Mouse (Mus musculus) adipocyte (in vitro differentiated cells): ENCODE results near the gene Gm20765.
"Not testable (repeated sequence)": the region's sequence is repeated elsewhere in the genome, so short reads cannot be mapped to it uniquely, and the experiment has no call there.

Experiments
- DNase-seq: peaks from one replicate; pipeline ENCODE4 v3.0.0-alpha.2; 2016; ENCODE audit warnings: low spot score

The Gm20765 gene

DNA sequence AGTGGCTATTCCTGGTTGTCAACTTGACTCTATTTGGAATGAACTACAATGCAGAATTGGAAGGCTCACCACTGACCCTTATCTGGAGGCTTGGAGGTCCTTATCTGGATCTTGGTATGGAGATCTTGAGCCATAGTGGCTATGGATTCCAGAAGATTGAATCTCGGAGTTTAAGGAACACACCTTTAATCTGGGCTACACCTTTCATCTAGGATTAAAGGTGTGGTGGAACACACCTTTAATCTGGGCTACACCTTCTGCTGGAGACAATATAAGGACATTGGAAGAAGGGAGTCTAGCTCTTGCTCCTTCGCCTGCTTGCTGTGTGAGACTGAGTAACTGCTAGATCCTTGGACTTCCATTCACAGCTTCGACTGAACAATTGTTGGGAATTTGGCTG lies at the start of gene Gm20765:
TSS of gene Gm20765 (plus strand) at position 301 of the 400 bp plus-strand sequence.
- not testable (repeated sequence) for DNase-seq

DNA sequence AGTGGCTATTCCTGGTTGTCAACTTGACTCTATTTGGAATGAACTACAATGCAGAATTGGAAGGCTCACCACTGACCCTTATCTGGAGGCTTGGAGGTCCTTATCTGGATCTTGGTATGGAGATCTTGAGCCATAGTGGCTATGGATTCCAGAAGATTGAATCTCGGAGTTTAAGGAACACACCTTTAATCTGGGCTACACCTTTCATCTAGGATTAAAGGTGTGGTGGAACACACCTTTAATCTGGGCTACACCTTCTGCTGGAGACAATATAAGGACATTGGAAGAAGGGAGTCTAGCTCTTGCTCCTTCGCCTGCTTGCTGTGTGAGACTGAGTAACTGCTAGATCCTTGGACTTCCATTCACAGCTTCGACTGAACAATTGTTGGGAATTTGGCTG lies 42.6 kb upstream of the Gm20765 start, which contains the start of gene Gm21293:
TSS of gene Gm21293 (plus strand) at position 301 of the 400 bp plus-strand sequence.
- DNase-seq = not testable (repeated sequence)

DNA sequence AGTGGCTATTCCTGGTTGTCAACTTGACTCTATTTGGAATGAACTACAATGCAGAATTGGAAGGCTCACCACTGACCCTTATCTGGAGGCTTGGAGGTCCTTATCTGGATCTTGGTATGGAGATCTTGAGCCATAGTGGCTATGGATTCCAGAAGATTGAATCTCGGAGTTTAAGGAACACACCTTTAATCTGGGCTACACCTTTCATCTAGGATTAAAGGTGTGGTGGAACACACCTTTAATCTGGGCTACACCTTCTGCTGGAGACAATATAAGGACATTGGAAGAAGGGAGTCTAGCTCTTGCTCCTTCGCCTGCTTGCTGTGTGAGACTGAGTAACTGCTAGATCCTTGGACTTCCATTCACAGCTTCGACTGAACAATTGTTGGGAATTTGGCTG lies 34.1 kb upstream of the Gm20765 start, which contains the start of gene Gm6763:
TSS of gene Gm6763 (plus strand) at position 301 of the 400 bp plus-strand sequence.
- DNase-seq = not testable (repeated sequence)

DNA sequence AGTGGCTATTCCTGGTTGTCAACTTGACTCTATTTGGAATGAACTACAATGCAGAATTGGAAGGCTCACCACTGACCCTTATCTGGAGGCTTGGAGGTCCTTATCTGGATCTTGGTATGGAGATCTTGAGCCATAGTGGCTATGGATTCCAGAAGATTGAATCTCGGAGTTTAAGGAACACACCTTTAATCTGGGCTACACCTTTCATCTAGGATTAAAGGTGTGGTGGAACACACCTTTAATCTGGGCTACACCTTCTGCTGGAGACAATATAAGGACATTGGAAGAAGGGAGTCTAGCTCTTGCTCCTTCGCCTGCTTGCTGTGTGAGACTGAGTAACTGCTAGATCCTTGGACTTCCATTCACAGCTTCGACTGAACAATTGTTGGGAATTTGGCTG lies 25.6 kb upstream of the Gm20765 start, which contains the start of gene Gm8764:
TSS of gene Gm8764 (plus strand) at position 301 of the 400 bp plus-strand sequence.
- not testable (repeated sequence) for DNase-seq

DNA sequence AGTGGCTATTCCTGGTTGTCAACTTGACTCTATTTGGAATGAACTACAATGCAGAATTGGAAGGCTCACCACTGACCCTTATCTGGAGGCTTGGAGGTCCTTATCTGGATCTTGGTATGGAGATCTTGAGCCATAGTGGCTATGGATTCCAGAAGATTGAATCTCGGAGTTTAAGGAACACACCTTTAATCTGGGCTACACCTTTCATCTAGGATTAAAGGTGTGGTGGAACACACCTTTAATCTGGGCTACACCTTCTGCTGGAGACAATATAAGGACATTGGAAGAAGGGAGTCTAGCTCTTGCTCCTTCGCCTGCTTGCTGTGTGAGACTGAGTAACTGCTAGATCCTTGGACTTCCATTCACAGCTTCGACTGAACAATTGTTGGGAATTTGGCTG lies 17.1 kb upstream of the Gm20765 start, which contains the start of gene Gm21304:
TSS of gene Gm21304 (plus strand) at position 301 of the 400 bp plus-strand sequence.
- DNase-seq = not testable (repeated sequence)

DNA sequence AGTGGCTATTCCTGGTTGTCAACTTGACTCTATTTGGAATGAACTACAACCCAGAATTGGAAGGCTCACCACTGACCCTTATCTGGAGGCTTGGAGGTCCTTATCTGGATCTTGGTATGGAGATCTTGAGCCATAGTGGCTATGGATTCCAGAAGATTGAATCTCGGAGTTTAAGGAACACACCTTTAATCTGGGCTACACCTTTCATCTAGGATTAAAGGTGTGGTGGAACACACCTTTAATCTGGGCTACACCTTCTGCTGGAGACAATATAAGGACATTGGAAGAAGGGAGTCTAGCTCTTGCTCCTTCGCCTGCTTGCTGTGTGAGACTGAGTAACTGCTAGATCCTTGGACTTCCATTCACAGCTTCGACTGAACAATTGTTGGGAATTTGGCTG lies 8.6 kb upstream of the Gm20765 start, which contains the start of gene Gm21312:
TSS of gene Gm21312 (plus strand) at position 301 of the 400 bp plus-strand sequence.
- not testable (repeated sequence) for DNase-seq

DNA sequence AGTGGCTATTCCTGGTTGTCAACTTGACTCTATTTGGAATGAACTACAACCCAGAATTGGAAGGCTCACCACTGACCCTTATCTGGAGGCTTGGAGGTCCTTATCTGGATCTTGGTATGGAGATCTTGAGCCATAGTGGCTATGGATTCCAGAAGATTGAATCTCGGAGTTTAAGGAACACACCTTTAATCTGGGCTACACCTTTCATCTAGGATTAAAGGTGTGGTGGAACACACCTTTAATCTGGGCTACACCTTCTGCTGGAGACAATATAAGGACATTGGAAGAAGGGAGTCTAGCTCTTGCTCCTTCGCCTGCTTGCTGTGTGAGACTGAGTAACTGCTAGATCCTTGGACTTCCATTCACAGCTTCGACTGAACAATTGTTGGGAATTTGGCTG lies 8.4 kb downstream of the Gm20765 start, which contains the start of gene Gm4340:
TSS of gene Gm4340 (plus strand) at position 301 of the 400 bp plus-strand sequence.
- not testable (repeated sequence) for DNase-seq

DNA sequence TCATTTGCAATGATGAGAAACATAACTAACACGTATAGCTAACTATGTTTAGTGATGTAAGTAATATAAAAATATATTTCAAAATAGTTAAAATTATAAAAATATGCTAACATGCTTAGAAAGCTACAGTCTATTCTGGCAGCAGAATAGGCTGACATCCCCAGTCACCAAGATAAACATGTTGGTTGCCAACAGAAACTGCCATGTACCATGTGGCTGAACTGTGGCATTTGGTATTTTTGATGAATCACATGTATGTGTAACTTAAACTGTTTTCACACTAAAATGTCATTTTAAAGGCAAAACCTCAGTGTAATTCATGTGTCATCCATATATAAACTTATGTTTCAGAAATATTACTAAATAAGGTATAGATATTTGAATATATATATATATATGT lies 24.3 kb downstream of the Gm20765 start:
- DNase-seq = no peak

DNA sequence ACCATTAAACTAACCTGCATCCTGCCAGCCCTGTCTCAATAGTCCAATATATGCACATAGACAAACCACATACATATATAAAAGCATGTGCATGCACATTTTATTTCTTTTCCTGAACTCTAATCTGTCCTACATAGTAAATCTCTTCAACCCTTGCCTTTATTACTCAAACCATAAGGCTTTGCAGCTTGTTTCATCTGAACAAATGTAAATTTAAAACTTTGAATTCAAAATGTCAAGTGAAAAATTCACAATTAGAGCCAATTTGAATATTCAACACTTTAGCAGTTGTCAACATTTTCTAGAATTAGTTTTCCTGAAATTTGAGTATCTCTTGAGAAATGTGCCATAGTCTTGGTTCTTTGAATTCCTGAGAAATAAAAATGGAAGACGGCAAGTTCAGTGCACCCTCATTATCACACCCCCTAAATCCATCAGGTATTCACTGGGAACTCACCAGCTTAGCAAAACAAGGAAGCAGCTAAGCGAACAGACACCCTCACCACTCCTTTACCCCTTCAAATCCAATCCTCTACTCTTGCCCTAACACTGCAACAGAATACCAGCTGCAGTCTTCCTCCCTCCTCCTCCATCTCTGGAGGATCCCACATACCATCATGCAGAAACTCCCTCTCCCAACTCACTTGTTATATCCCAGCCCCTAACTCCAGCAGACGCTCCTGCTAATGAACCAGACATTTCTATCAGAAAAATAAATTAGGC lies 25.1 kb downstream of the Gm20765 start:
- no peak for DNase-seq

DNA sequence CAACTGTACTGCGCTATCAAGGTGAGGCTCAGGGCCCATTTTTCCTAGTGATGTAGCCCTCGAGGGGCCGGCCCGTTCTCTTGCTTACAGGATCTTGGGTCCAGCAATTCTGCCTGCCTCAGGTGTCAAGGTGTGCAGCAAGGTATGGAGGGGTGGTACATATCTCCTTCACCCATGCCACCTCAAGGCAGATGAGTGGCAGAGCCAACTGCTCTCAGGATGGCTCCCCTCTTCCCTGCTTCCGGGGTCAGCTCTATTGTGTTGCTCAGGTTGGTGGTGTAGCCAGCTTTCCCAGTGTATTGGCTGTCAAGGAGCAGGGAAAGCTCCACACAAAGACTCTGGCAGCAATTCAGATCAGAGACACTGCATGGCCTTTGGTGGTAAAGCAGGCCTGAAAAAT lies 29.2 kb downstream of the Gm20765 start:
- no peak for DNase-seq

DNA sequence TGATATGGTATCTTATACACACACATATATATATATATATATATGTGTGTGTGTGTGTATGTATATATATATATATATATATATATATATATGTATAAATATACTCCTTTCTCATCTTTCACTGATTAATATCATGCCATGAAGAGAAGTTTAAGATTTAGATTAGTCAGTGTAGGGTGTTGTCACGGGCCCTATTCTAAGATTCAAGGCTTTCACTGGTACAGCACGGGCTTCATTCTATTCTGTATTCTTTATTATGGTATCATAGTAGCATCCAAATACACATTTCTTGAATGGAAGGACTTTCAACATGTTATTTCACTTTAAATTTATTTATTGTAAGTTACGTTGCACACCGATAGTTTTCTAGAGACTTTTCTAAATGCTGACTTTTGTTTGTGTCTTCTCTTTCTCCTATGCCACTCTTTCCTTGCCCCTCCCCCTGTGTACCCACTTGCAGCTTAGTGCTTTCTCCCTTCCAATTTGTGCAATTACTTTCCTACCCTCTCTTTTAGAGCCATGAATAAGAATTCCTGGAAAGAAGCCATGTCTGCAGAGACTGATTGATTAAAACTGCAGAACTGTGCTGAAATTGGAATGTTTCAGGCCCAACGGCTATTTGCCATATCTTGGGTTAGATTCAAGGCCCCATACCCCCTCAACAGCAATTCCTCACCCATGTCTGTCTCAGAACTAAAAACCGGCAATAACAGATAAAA lies 35.1 kb downstream of the Gm20765 start:
- DNase-seq = no peak
